Mouse (Mus musculus) C2C12 (cell line): ENCODE data around the gene Lrriq3. TPM values are rescaled to one million over a fixed set of nuclear protein-coding genes. Genes with fewer than 3 reads are reported as not detected.

Experiments
- H3K27me3 ChIP-seq: one replicate; pipeline ENCODE4 v1.6.1; 2011; ENCODE audit not compliant: control insufficient read depth, insufficient read depth, insufficient read length
- H3K36me3 ChIP-seq: one replicate; pipeline ENCODE4 v1.6.1; 2011; ENCODE audit not compliant: control insufficient read depth, insufficient read depth
- H3K4me3 ChIP-seq: one replicate; pipeline ENCODE4 v1.5.1; 2011; ENCODE audit warnings: mild to moderate bottlenecking, control low read depth; ENCODE audit not compliant: poor library complexity, insufficient read depth, severe bottlenecking
- H3K79me2 ChIP-seq: one replicate; pipeline ENCODE4 v1.6.1; 2011; ENCODE audit not compliant: control insufficient read depth, insufficient read depth
- H3K79me3 ChIP-seq: one replicate; pipeline ENCODE4 v1.6.1; 2011; ENCODE audit warnings: low read depth, control low read depth
- H3ac ChIP-seq: one replicate; pipeline ENCODE3; 2011; ENCODE audit warnings: low read depth; ENCODE audit not compliant: control insufficient read depth, insufficient read length
- CEBPB ChIP-seq: IDR thresholded peaks from one replicate; pipeline ENCODE4 v1.6.1; 2011; ENCODE audit warnings: low read depth, mild to moderate bottlenecking, control low read depth, moderate library complexity
- CTCF ChIP-seq: IDR thresholded peaks from one replicate; pipeline ENCODE4 v1.5.1; 2011; ENCODE audit not compliant: control insufficient read depth, insufficient read depth, insufficient read length
- FOSL1 ChIP-seq: IDR thresholded peaks from one replicate; pipeline ENCODE4 v1.8.0; 2011; ENCODE audit warnings: mild to moderate bottlenecking, low read length; ENCODE audit not compliant: poor library complexity, insufficient read depth, severe bottlenecking
- MAX ChIP-seq: IDR thresholded peaks from one replicate; pipeline ENCODE4 v1.6.1; 2011; ENCODE audit warnings: mild to moderate bottlenecking, control low read depth
- MYOD1 ChIP-seq: IDR thresholded peaks from one replicate; pipeline ENCODE4 v1.6.1; 2011; ENCODE audit warnings: low read depth; ENCODE audit not compliant: control insufficient read depth, insufficient read length
- MYOG ChIP-seq: IDR thresholded peaks from one replicate; pipeline ENCODE4 v1.6.1; 2011; ENCODE audit not compliant: control insufficient read depth, insufficient read length; ENCODE audit errors: extremely low read depth
- USF1 ChIP-seq: IDR thresholded peaks from one replicate; pipeline ENCODE4 v1.6.1; 2011; ENCODE audit warnings: low read depth, mild to moderate bottlenecking, control low read depth, moderate library complexity
- polyA plus RNA-seq: library from polyadenylated mRNA; unstranded; fragments of >200 nt; fragmentation: generic; extraction: Trizol; gene quantifications from one replicate; pipeline ENCODE4 v1.2.1, GENCODE M21; 2012; ENCODE audit warnings: missing spikeins

Gene Lrriq3
- polyA plus RNA-seq, 1 experiment, result 0.11 TPM

DNA sequence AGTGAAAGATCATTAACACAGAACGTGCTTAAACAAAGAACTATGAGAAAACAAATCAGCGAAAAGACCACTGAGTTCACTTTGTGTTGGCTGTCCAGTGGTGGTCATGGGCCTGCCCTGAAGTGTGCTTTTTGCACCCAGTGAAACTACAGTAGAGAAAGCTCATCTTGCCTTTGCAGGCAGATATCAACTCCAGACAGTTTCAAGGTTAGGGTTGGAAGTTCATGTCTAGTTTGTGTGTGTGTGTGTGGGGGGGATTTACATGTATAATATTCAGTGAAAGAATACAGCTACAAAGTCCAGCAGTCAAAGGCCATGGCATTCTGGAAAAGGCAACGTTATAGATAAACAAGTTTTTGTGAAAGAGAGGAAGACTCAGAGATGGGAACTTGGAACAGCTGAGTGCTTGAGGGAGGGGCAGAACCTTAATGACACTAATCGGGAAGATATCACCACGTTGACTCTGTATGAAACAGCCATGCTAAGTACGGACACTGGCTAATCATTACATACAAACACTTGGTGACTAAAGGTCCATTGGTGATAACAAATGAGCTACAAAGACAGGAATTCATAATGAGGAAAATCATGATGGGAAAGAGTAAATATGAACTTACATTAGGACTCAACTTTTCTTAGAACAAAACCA, 34.3 kb upstream of the Lrriq3 start:
- Histone ChIP-seq H3K4me3 (no peak overlapping the region), H3ac (no peak overlapping the region), H3K79me3 (no peaks in the 10 kb centered on the region), H3K79me2 (no peaks in the 10 kb centered on the region), H3K36me3 (no peaks in the 10 kb centered on the region), H3K27me3 (no peaks in the 10 kb centered on the region)
- TF ChIP-seq MAX (no peak), USF1 (no peak)

- no peaks in the 10 kb centered on the region for H3K79me2 ChIP-seq
- no peak for TF ChIP-seq MYOG
- no peak for TF ChIP-seq FOSL1
- TF ChIP-seq CTCF, result no peak
- TF ChIP-seq MYOD1, result no peak
- H3K36me3 ChIP-seq, result no peaks in the 10 kb centered on the region
- H3K4me3 ChIP-seq, result no peak overlapping the region
- H3ac ChIP-seq, result no peak overlapping the region
- no peaks in the 10 kb centered on the region for H3K27me3 ChIP-seq
- no peaks in the 10 kb centered on the region for H3K79me3 ChIP-seq
These were observed 33.8 kb upstream of the Lrriq3 start for GRCm38 (mm10) chr3:155059449-155059822.

DNA sequence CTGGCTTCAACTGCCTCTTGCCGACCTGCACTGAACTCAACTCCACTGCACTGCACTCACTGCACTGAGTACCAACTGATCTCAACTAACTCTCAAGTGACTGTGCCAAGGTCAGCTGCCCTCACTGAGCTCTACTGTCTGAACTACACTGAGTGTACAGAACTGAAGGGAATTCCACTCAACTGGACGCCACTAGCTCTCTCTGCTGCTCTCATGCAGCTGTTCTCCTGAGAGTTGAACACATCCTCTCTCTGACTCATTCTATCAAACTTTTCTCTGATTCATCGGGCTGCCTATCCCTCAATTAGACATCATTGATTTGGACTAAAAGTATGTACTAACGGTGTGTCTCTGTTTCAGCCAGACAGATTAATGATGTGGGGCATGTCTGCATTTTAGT, 15.3 kb upstream of the Lrriq3 start:
- Histone ChIP-seq H3K79me3 (no peaks in the 10 kb centered on the region), H3K27me3 (no peaks in the 10 kb centered on the region), H3K79me2 (no peaks in the 10 kb centered on the region), H3K4me3 (no peak overlapping the region), H3K36me3 (no peaks in the 10 kb centered on the region), H3ac (no peak overlapping the region)
- TF ChIP-seq USF1, result no peak
- TF ChIP-seq CTCF, result no peak
- TF ChIP-seq MYOG, result no peak
- no peak for TF ChIP-seq MAX
- no peak for TF ChIP-seq CEBPB
- TF ChIP-seq MYOD1, result peak; percentile 95
- peak; percentile 29 for TF ChIP-seq FOSL1

GRCm38 (mm10) chr3:155092081-155092480, 1.2 kb upstream of the Lrriq3 start:
- H3K27me3 ChIP-seq, result no peaks in the 10 kb centered on the region
- peaks cover 18% of the 10 kb centered on the region for H3K36me3 ChIP-seq
- peaks cover 15% of the 10 kb centered on the region for H3K79me2 ChIP-seq
- peaks cover 8% of the 10 kb centered on the region for H3K79me3 ChIP-seq
- peak overlapping the region; percentile 24 for H3ac ChIP-seq
- TF ChIP-seq CEBPB, result no peak
- no peak for TF ChIP-seq CTCF
- no peak for TF ChIP-seq FOSL1
- no peak for TF ChIP-seq USF1
- TF ChIP-seq MYOD1, result no peak
- no peak for TF ChIP-seq MAX
- no peak overlapping the region for H3K4me3 ChIP-seq

GRCm38 (mm10) chr3:155099266-155099665, 6.0 kb downstream of the Lrriq3 start:
- Histone ChIP-seq H3ac (no peak overlapping the region), H3K79me3 (no peaks in the 10 kb centered on the region), H3K36me3 (no peaks in the 10 kb centered on the region), H3K27me3 (no peaks in the 10 kb centered on the region), H3K4me3 (no peak overlapping the region), H3K79me2 (no peaks in the 10 kb centered on the region)
- no peak for TF ChIP-seq MAX
- TF ChIP-seq MYOG, result no peak
- TF ChIP-seq USF1, result no peak
- TF ChIP-seq MYOD1, result no peak
- TF ChIP-seq CTCF, result no peak
- no peak for TF ChIP-seq FOSL1
- TF ChIP-seq CEBPB, result no peak

- Histone ChIP-seq H3K27me3 (no peaks in the 10 kb centered on the region), H3ac (no peak overlapping the region), H3K79me2 (no peaks in the 10 kb centered on the region), H3K36me3 (no peaks in the 10 kb centered on the region), H3K4me3 (no peak overlapping the region), H3K79me3 (no peaks in the 10 kb centered on the region)
- no peak for TF ChIP-seq FOSL1
- no peak for TF ChIP-seq MAX
- no peak for TF ChIP-seq USF1
- TF ChIP-seq CEBPB, result no peak
- TF ChIP-seq CTCF, result no peak
- TF ChIP-seq MYOD1, result no peak
- no peak for TF ChIP-seq MYOG
These were observed 12.7 kb downstream of the Lrriq3 start for GRCm38 (mm10) chr3:155105957-155106356.
